Mouse (Mus musculus): ENCODE measurements at regions not wholly inside any gene's neighbourhood (a gene's known extent, or its start where the extent isn't known, plus 50 kb on each side); places are given as distances from the start of the nearest gene placed in this dataset.

- Histone ChIP-seq H3K9me3 (replicated peaks; ENCODE audit: insufficient read depth, low read length) (no peaks in the 10 kb centered on the region), H3K36me3 (ENCODE audit: control insufficient read depth in 1 of 2, insufficient read depth in 2 of 2, low read length in 2 of 2) (no peaks in the 10 kb centered on the region), H3K9ac (ENCODE audit: control insufficient read depth, low read depth, low read length, poor library complexity, severe bottlenecking) (no peak overlapping the region), H3K4me3 (ENCODE audit: control insufficient read depth in 1 of 2, insufficient read depth in 1 of 2, low read depth in 2 of 2, low read length in 2 of 2) (no peak overlapping the region), H3K27me3 (ENCODE audit: control insufficient read depth in 1 of 2, insufficient read depth in 2 of 2, low read length in 2 of 2) (no peaks in the 10 kb centered on the region), H3K79me2 (ENCODE audit: control insufficient read depth, insufficient read depth, low read length, poor library complexity) (no peaks in the 10 kb centered on the region), H3K4me1 (ENCODE audit: control insufficient read depth in 1 of 2, insufficient read depth in 2 of 2, low read length in 2 of 2) (no peaks in the 10 kb centered on the region), H3K27ac (ENCODE audit: control insufficient read depth, low read depth, low read length) (no peak overlapping the region)
- no peak for DNase-seq (ENCODE audit: low read depth, low spot score)
- no peak for TF ChIP-seq ZMIZ1 (IDR thresholded peaks at IDR 0.05; ENCODE audit: low read depth, low read length)
- TF ChIP-seq ZC3H11A (IDR thresholded peaks at IDR 0.05; ENCODE audit: low read depth, low read length): no peak
- no peak for TF ChIP-seq ETS1 (IDR thresholded peaks at IDR 0.05; ENCODE audit: low read depth, low read length)
- no peak for TF ChIP-seq NRF1 (IDR thresholded peaks at IDR 0.05; ENCODE audit: insufficient read depth, low read depth, low read length, poor library complexity, severe bottlenecking)
- no peak for TF ChIP-seq TBP (IDR thresholded peaks at IDR 0.05; ENCODE audit: low read depth, low read length)
- no peak for TF ChIP-seq NELFE (IDR thresholded peaks at IDR 0.05; ENCODE audit: low read depth, low read length)
- TF ChIP-seq SMC3 (IDR thresholded peaks at IDR 0.05; ENCODE audit: low read depth, low read length): no peak
- TF ChIP-seq RCOR1 (IDR thresholded peaks at IDR 0.05; ENCODE audit: low read depth, low read length): no peak
- TF ChIP-seq MAZ (IDR thresholded peaks at IDR 0.05; ENCODE audit: low read depth, low read length): no peak
- TF ChIP-seq POLR2AphosphoS5 (IDR thresholded peaks at IDR 0.05; ENCODE audit: borderline replicate concordance, low read depth, low read length): no peak
- no peak for TF ChIP-seq MXI1 (IDR thresholded peaks at IDR 0.05; ENCODE audit: low read depth, low read length)
- no peak for TF ChIP-seq ELF1 (IDR thresholded peaks at IDR 0.05; ENCODE audit: low read depth, low read length)
Observed at GRCm38 (mm10) chr10:70799906-70800305, 144.1 kb upstream of the Phyhipl start.

DNA sequence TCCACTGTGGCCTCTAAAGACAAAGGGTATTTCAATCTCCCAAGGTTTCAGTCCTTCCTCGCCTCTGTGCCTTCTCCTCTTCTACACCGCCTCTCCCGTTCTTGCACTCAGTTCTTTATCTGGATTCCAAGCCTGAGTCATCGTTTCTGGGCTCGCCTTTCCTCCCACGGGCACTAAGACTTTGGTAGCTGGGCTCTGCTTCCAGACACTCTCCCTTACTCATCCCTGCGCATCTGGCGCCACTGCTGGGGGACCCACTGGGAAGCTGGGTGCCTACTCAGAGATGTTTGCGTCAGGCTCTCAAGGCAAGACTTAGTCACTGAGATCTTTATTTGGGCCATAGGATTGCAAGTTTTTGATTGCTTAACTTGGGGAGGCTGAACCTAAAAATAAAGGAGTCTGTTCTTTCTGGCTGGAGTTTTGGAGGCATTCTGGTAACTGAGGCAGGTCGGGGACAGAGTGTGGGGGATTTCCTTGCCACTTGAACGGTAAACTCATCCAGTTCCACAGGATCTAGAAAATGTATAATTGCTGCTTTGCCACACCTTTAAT, 143.5 kb upstream of the Phyhipl start:
- Histone ChIP-seq H3K4me1 (ENCODE audit: control insufficient read depth in 1 of 2, insufficient read depth in 2 of 2, low read length in 2 of 2) (no peaks in the 10 kb centered on the region), H3K27ac (ENCODE audit: control insufficient read depth, low read depth, low read length) (no peak overlapping the region), H3K9ac (ENCODE audit: control insufficient read depth, low read depth, low read length, poor library complexity, severe bottlenecking) (no peak overlapping the region), H3K36me3 (ENCODE audit: control insufficient read depth in 1 of 2, insufficient read depth in 2 of 2, low read length in 2 of 2) (no peaks in the 10 kb centered on the region), H3K9me3 (replicated peaks; ENCODE audit: insufficient read depth, low read length) (no peaks in the 10 kb centered on the region), H3K4me3 (ENCODE audit: control insufficient read depth in 1 of 2, insufficient read depth in 1 of 2, low read depth in 2 of 2, low read length in 2 of 2) (no peak overlapping the region), H3K27me3 (ENCODE audit: control insufficient read depth in 1 of 2, insufficient read depth in 2 of 2, low read length in 2 of 2) (no peaks in the 10 kb centered on the region), H3K79me2 (ENCODE audit: control insufficient read depth, insufficient read depth, low read length, poor library complexity) (no peaks in the 10 kb centered on the region)
- no peak for TF ChIP-seq POLR2A (IDR thresholded peaks at IDR 0.05; ENCODE audit: control insufficient read depth in 1 of 2, insufficient read depth in 1 of 2, low read depth in 1 of 2, low read length in 2 of 2, poor library complexity in 1 of 2)
- no peak for TF ChIP-seq JUND (IDR thresholded peaks at IDR 0.05; ENCODE audit: low read depth, low read length)
- TF ChIP-seq USF2 (IDR thresholded peaks at IDR 0.05; ENCODE audit: borderline replicate concordance in 1 of 2, insufficient read depth in 1 of 2, low read depth in 1 of 2, low read length in 2 of 2): no peak
- TF ChIP-seq POLR2AphosphoS5 (IDR thresholded peaks at IDR 0.05; ENCODE audit: borderline replicate concordance, low read depth, low read length): no peak
- no peak for TF ChIP-seq BHLHE40 (IDR thresholded peaks at IDR 0.05; ENCODE audit: borderline replicate concordance, low read depth, low read length)
- no peak for TF ChIP-seq CTCF (IDR thresholded peaks at IDR 0.05 in 2 of 3, conservative IDR thresholded peaks at IDR 0.05 in 1 of 3; ENCODE audit: control insufficient read depth in 1 of 3, insufficient read depth in 1 of 3, low read depth in 2 of 3, low read length in 3 of 3, poor library complexity in 1 of 3, severe bottlenecking in 1 of 3)
- TF ChIP-seq TAL1 (IDR thresholded peaks at IDR 0.05; ENCODE audit: low read length): no peak
- TF ChIP-seq HCFC1 (IDR thresholded peaks at IDR 0.05; ENCODE audit: low read depth, low read length): no peak
- no peak for TF ChIP-seq NRF1 (IDR thresholded peaks at IDR 0.05; ENCODE audit: insufficient read depth, low read depth, low read length, poor library complexity, severe bottlenecking)
- TF ChIP-seq ZKSCAN1 (IDR thresholded peaks at IDR 0.05; ENCODE audit: low read depth, low read length): no peak
- no peak for TF ChIP-seq POLR2AphosphoS2 (IDR thresholded peaks at IDR 0.05; ENCODE audit: low read length)
- no peak for TF ChIP-seq KAT2A (conservative IDR thresholded peaks at IDR 0.05; ENCODE audit: low read depth, low read length)
- no peak for TF ChIP-seq CHD1 (IDR thresholded peaks at IDR 0.05; ENCODE audit: low read depth, low read length)
- DNase-seq (ENCODE audit: low read depth, low spot score): no peak

All from MEL (cell line).